Mouse (Mus musculus): ENCODE data around the gene Tmem220.
A peak's percentile ranks its signal among the peaks of the same experiment; 100 is the strongest.

Gene Tmem220

DNA sequence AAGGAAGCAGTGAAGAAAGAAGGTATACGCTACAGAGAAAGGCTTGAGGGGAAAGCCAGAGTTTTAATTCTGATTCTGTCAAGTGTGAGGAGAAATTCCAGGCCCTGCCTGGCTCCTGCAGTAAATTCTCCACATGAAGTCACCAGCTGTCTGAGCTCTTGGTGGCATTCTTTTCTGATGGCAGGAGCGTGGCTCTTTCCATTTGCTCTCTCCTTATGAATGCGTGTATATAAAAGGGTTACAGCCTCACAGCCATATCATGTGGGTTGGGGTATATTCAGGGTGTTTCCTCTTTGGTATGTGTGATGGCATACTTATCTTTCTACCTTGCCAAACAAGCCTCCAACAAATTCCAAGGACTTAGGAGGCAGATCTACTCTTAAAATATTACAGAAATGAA is 37.8 kb downstream of the Tmem220 start:
- no peak for DNase-seq

GRCm38 (mm10) chr11:67067741-67068140 is 42.8 kb downstream of the Tmem220 start:
- DNase-seq, result no peak

- DNase-seq, result no peak
These were observed 47.7 kb downstream of the Tmem220 start for GRCm38 (mm10) chr11:67072615-67073130.

DNA sequence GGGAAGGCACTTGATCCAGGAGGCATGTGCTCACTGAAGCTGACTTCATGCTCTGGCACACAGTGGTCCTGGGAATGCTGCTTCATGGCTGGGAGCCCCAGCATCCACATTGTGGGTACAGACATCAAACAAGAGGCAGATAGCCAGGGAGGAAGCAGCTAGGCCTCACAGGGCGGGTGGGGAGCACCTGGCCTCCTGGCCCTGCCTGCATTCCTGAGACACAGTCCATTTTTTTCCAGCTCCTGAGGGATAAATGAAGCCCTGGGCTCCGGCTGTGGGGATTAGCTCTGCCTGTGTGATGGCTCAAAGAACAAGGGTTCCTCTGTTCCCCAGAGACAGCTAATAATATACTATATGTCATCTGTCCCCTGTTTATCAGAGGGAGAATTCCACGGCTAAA is 50.1 kb downstream of the Tmem220 start:
- DNase-seq, result no peak

GRCm38 (mm10) chr11:67076781-67077180 is 51.8 kb downstream of the Tmem220 start:
- no peak for DNase-seq

GRCm38 (mm10) chr11:67077435-67077834 is 52.5 kb downstream of the Tmem220 start:
- no peak for DNase-seq

DNA sequence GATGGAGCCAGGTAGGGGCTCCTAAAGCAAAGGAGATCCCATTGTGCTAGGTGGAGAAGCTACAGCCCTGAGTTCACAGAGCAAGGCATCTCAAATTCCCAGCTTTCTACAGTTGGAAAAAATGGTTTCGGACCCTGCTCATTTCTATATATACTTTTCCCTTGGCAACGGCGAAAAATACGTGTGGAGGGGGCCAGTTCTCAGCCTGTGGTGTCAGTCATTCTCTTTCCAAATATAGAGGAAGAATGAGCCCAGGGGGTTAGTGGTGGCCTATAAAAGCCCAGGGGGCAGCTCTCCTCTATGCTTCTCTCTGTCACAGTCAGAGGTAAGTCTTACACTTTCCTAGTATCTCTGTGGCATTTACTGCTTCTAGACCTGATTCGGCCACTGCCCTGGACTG is 53.0 kb downstream of the Tmem220 start, which contains the start of gene Myh3:
Gene Myh3, plus strand, starts transcription at position 301 of the 400 bp plus-strand sequence.
- no peak for DNase-seq

GRCm38 (mm10) chr11:67078888-67079287 is 53.9 kb downstream of the Tmem220 start:
- DNase-seq, result no peak

GRCm38 (mm10) chr11:67079740-67080139 is 54.8 kb downstream of the Tmem220 start:
- no peak for DNase-seq

- peak; percentile 53 for DNase-seq
These were observed 55.2 kb downstream of the Tmem220 start for GRCm38 (mm10) chr11:67080168-67080567.

- DNase-seq, result peak; percentile 70
These were observed 56.2 kb downstream of the Tmem220 start for GRCm38 (mm10) chr11:67081125-67081649.

GRCm38 (mm10) chr11:67082188-67082587 is 57.2 kb downstream of the Tmem220 start:
- no peak for DNase-seq

GRCm38 (mm10) chr11:67082793-67083192 is 57.8 kb downstream of the Tmem220 start:
- no peak for DNase-seq

DNA sequence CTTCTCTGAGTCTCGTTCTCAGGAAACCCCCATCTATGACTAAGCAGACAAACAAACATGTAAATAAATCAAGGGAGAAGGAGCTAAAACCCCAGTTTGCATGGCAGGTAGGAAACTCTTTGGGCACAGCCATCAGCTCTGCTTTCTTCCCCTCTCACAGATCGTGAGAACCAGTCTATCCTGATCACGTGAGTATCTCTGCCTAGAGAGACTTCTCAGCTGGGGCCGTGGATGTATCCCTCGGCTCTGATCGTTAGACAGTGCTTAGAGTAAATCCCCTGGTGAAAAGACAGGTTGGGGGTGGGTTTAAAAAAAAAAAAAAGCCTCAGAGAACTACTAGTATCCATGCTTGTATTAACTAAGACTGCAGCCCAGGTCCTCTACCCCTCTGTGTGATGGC is 58.3 kb downstream of the Tmem220 start:
- DNase-seq, result no peak

- DNase-seq, result no peak
These were observed 58.9 kb downstream of the Tmem220 start for GRCm38 (mm10) chr11:67083712-67084340.

Measured in liver (tissue).